In genomic region chr6:83697932-83698331, GRCm38 (mm10) we compare ENCODE assay signal across 24 mouse cellular contexts. TPM values are rescaled to one million over a fixed set of nuclear protein-coding genes. Genes with fewer than 3 reads are reported as not detected.
"Had no signal": no experiment of that assay in that cellular context is flagged by ENCODE, and none has a peak within 500 bp of the region (broad histone marks: within the 10 kb centered on the region; RNA-seq: fewer than 3 reads in every experiment).

No protein-coding gene starts in this region.

- H3K9ac ChIP-seq: limb, embryonic 15.5 days; liver, embryonic 12.5 days; lung, embryonic 14.5 days had no signal

- H3K9me3 ChIP-seq: limb, embryonic 15.5 days; liver, embryonic 12.5 days; midbrain, embryonic 10.5 days had no signal

- H3K36me3 ChIP-seq: limb, embryonic 15.5 days; liver, embryonic 12.5 days; midbrain, embryonic 10.5 days had no signal

- ATAC-seq: liver, embryonic 12.5 days; midbrain, embryonic 16.5 days had no signal

- DNase-seq: kidney, adult 11 months; kidney, adult 9 months; lung, embryonic 14.5 days; lung, postnatal 10 days; lung, postnatal 4 days; right cerebral cortex, adult 18-20 months; right cerebral cortex, postnatal 25 days; thymus, adult 18-20 months; thymus, postnatal 14 days had no signal

- H3K4me1 ChIP-seq: liver, embryonic 12.5 days had no signal

- H3K27ac ChIP-seq: kidney, postnatal 0 days; left cerebral cortex, adult 2 months; limb, embryonic 15.5 days; liver, embryonic 12.5 days; midbrain, embryonic 10.5 days had no signal

- H3K4me2 ChIP-seq: limb, embryonic 15.5 days; liver, embryonic 12.5 days; lung, embryonic 14.5 days had no signal

- H3K4me3 ChIP-seq: left cerebral cortex, adult 2 months; limb, embryonic 15.5 days; liver, embryonic 12.5 days; midbrain, embryonic 10.5 days had no signal

RNA-seq across cellular contexts. Expression of gene Vax2, which starts 13.1 kb away (rescaled TPM):
- total RNA-seq: layer of hippocampus, postnatal 25 days; left cerebral cortex, adult 2 months; left cerebral cortex, postnatal 25 days; megakaryocyte, adult 5-6 weeks; neutrophil, adult 5-6 weeks had no signal
- polyA plus RNA-seq: kidney, postnatal 0 days; large intestine, adult 2 months; liver, embryonic 12.5 days; liver, embryonic 16.5 days; lung, embryonic 14.5 days; midbrain, embryonic 16.5 days; neural tube, embryonic 11.5 days; small intestine, adult 2 months had no signal

RNA-seq across cellular contexts. Expression of gene Cd207, which starts 20.3 kb away (rescaled TPM):
- total RNA-seq: layer of hippocampus, postnatal 25 days; left cerebral cortex, adult 2 months; left cerebral cortex, postnatal 25 days; megakaryocyte, adult 5-6 weeks; neutrophil, adult 5-6 weeks had no signal
- polyA plus RNA-seq: kidney, postnatal 0 days; large intestine, adult 2 months; limb, embryonic 11.5 days; limb, embryonic 15.5 days; lung, embryonic 14.5 days; midbrain, embryonic 10.5 days; midbrain, embryonic 16.5 days; neural tube, embryonic 11.5 days; small intestine, adult 2 months had no signal

RNA-seq across cellular contexts. Expression of gene Clec4f, which starts 41.9 kb away (rescaled TPM):
- total RNA-seq: layer of hippocampus, postnatal 25 days; left cerebral cortex, adult 2 months; left cerebral cortex, postnatal 25 days; megakaryocyte, adult 5-6 weeks; neutrophil, adult 5-6 weeks had no signal
- polyA plus RNA-seq: kidney, postnatal 0 days; large intestine, adult 2 months; limb, embryonic 11.5 days; limb, embryonic 15.5 days; lung, embryonic 14.5 days; midbrain, embryonic 10.5 days; midbrain, embryonic 16.5 days; neural tube, embryonic 11.5 days; small intestine, adult 2 months had no signal

RNA-seq across cellular contexts. Expression of gene Atp6v1b1, which starts 44.9 kb away (rescaled TPM):
- total RNA-seq: left cerebral cortex, postnatal 25 days; megakaryocyte, adult 5-6 weeks; neutrophil, adult 5-6 weeks had no signal
- polyA plus RNA-seq: large intestine, adult 2 months; limb, embryonic 11.5 days; limb, embryonic 15.5 days; liver, embryonic 12.5 days; liver, embryonic 16.5 days; lung, embryonic 14.5 days; midbrain, embryonic 10.5 days; midbrain, embryonic 16.5 days; neural tube, embryonic 11.5 days; small intestine, adult 2 months had no signal
